Mouse (Mus musculus) heart, postnatal 0 days (tissue): ENCODE measurements around the gene Olfr1406.

ENCODE experiments used
- CTCF ChIP-seq: IDR thresholded peaks from 2 replicates; pipeline ENCODE4 v1.5.1; 2016; ENCODE audit warnings: antibody characterized with exemption, control low read depth, low read depth
- EP300 ChIP-seq: IDR thresholded peaks from 2 replicates; pipeline ENCODE4 v1.6.1; 2016; ENCODE audit warnings: antibody characterized with exemption, low read depth

DNA sequence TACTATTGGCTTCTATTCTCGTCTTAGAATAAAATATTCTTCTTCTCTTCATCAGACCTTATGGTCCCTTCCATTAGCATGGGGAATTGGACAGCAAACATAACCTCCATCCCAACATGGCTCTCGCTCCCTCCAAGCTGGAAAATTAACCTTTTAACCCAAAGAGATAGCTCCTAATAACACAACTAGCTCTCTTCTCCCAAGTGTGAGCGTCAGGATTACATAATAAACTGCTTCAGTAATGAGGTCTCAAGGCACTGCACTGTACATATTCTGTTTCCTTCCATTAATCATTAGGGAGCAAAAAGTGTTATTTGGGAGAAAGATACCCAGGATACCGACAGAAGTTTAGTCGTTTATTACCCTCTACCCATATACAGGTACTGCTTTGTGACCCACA, 21.7 kb upstream of the Olfr1406 start, which contains the start of gene Olfr1404:
- TF ChIP-seq CTCF (no peak), EP300 (no peak)
